Mouse (Mus musculus): ENCODE results near the gene C1ql3. TPM values are rescaled to one million over a fixed set of nuclear protein-coding genes. Genes with fewer than 3 reads are reported as not detected.
A peak's percentile ranks its signal among the peaks of the same experiment; 100 is the strongest.

The C1ql3 gene
- total RNA-seq (2021) = under 1 TPM; 0.43 to 0.56 TPM
- long read RNA-seq, experiment 1 = 0 reads
- long read RNA-seq, experiment 2, partial matches to known transcripts = 0 of 3 reads
- long read RNA-seq, experiment 2, other reads (novel, unspliced or antisense) = 0 of 3 reads

GRCm38 (mm10) chr2:13011472-13011871 lies at the start of gene C1ql3:
C1ql3 (minus strand) TSS chr2:13011806.
- DNase-seq = no peak

GRCm38 (mm10) chr2:13060426-13061170 lies 49.0 kb upstream of the C1ql3 start:
- DNase-seq = no peak

GRCm38 (mm10) chr2:13048649-13049048 lies 37.0 kb upstream of the C1ql3 start:
- DNase-seq = no peak

GRCm38 (mm10) chr2:13044555-13044954 lies 32.9 kb upstream of the C1ql3 start:
- no peak for DNase-seq

- no peak for DNase-seq
Measured at GRCm38 (mm10) chr2:13039785-13040184, 28.2 kb upstream of the C1ql3 start.

- no peak for DNase-seq
Measured at GRCm38 (mm10) chr2:13038772-13039171, 27.2 kb upstream of the C1ql3 start.

- DNase-seq = no peak
Measured at GRCm38 (mm10) chr2:13018861-13019260, 7.3 kb upstream of the C1ql3 start.

GRCm38 (mm10) chr2:13018382-13018781 lies 6.8 kb upstream of the C1ql3 start:
- DNase-seq = no peak

- DNase-seq = no peak
Measured at GRCm38 (mm10) chr2:13011973-13012372, 367 bp upstream of the C1ql3 start.

- DNase-seq = peak; percentile 29
Measured at GRCm38 (mm10) chr2:13010460-13011341, 905 bp downstream of the C1ql3 start.

- DNase-seq = no peak
Measured at GRCm38 (mm10) chr2:13010030-13010459, 1.6 kb downstream of the C1ql3 start.

GRCm38 (mm10) chr2:13009261-13009972 lies 2.2 kb downstream of the C1ql3 start:
- no peak for DNase-seq

GRCm38 (mm10) chr2:13008433-13008832 lies 3.2 kb downstream of the C1ql3 start:
- DNase-seq = no peak

- DNase-seq = no peak
Measured at GRCm38 (mm10) chr2:13000026-13000425, 11.6 kb downstream of the C1ql3 start.

GRCm38 (mm10) chr2:12984901-12985732 lies 26.5 kb downstream of the C1ql3 start:
- no peak for DNase-seq

- no peak for DNase-seq
Measured at GRCm38 (mm10) chr2:12978771-12979170, 32.8 kb downstream of the C1ql3 start.

GRCm38 (mm10) chr2:12977367-12977766 lies 34.2 kb downstream of the C1ql3 start:
- no peak for DNase-seq

- no peak for DNase-seq
Measured at GRCm38 (mm10) chr2:12973752-12974151, 37.9 kb downstream of the C1ql3 start.

GRCm38 (mm10) chr2:12970049-12970724 lies 41.4 kb downstream of the C1ql3 start:
- DNase-seq = no peak

GRCm38 (mm10) chr2:12956703-12957424 lies 54.7 kb downstream of the C1ql3 start:
- DNase-seq = no peak
